Mouse (Mus musculus) hematopoietic stem cell, adult 5-6 weeks (primary cell): ENCODE results near the gene Etfrf1. TPM values are rescaled to one million over a fixed set of nuclear protein-coding genes. Genes with fewer than 3 reads are reported as not detected.
A peak's percentile ranks its signal among the peaks of the same experiment; 100 is the strongest.

Source experiments
- ATAC-seq, 2 experiments: fragments of 125-278 bp in 1 of 2; replicated peaks in 1 of 2; 2 replicates each; pipeline ENCODE4 v1.8.0; 2016 to 2017; ENCODE audit warnings: inconsistent platforms in 2 of 2, mild to moderate bottlenecking in 2 of 2, moderate number of reproducible peaks in 2 of 2, low read depth in 1 of 2, moderate TSS enrichment in 1 of 2; ENCODE audit not compliant: low FRiP score in 2 of 2, poor library complexity in 2 of 2, severe bottlenecking in 2 of 2, insufficient read depth in 1 of 2, low TSS enrichment in 1 of 2
- total RNA-seq: library from RNA; stranded (forward); fragments of 172-1452, 232-1000 nt; gene quantifications from 2 replicates; pipeline ENCODE4 v1.2.3, GENCODE M21; 2017

Etfrf1 gene
- total RNA-seq, 1 experiment from 2014 or later: 30.4 TPM

DNA sequence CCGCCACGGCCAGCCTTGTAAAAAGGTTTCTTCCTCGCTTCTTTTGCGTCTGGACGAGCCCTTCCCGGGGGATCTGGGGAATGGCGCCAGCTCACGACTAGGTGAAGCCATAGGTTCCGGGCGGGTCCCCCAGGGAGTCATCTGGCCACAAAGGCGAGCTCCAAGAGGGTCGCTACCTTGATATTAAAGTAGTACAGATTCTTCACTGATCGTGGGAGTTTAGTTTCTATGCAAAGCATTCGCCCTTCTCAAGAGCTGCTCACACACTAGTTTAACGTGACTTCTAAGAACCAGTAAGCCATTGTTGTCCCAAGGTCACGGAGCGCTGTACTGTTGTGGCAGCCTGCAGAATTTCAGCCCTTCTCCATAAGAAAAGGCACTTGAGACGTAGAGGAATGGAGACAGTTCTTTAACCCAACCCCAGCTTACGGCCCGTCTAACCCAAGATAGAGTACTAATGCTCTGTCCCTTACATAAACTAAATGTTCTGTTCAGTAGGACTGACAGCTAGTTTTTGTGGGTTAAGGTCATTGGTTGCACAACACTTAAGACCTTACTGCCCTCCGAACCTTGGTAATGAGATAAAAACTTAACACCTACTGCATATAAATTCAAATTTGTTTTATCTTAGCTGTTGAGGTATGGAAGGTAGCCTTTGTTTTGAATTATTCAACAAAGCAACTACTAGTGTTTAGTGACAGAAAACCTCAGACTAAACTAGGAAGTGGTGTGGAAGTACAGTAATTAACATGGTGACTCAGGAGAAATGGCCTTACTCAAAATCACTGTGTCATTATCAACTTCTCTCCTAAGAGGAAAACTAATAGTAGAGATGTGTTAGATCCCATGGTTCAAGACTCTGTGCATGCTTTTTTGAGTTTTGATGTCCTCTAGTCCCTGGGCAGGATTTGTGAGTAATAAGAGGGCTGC, 707 bp downstream of the Etfrf1 start:
- ATAC-seq: peak; percentile 14 to 25; a peak in 2 of 4 replicates

DNA sequence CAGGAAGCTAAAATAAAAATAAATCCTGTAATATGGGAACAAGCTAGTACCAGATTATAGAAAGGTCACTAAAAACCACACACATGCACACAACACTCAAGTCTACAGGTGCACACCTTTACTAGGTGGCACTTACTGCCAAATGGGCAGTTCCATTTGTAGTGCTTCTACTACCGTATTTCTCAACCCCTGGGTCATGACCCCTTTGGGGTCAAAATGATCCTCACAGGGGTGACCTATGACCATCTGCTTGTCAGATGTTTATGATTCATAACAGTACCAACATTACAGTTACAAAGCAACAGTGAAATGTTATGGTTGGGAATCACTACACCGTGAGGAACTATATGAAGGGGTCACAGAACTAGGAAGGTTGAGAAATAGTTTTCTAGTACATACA, 3.0 kb downstream of the Etfrf1 start:
- no peak for ATAC-seq

DNA sequence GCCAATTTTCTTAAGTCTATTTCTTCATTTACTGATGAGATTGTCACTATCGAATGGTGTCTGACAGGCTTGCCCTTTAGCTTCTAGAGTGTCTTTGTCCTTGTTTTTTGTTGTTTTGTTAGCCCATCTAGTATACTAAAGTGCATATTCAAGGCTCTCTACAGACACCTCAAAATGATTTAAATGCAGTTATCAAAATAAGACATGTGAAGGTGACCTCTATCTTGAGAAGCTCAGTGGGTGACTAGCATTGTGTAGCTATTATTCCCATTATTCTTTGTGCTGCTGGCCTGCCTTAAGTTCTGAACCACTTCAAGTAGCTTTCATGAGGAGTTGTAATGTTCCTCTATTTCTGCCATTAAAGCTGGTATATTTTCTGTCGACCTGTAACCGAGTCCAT, 4.9 kb downstream of the Etfrf1 start:
- no peak for ATAC-seq

DNA sequence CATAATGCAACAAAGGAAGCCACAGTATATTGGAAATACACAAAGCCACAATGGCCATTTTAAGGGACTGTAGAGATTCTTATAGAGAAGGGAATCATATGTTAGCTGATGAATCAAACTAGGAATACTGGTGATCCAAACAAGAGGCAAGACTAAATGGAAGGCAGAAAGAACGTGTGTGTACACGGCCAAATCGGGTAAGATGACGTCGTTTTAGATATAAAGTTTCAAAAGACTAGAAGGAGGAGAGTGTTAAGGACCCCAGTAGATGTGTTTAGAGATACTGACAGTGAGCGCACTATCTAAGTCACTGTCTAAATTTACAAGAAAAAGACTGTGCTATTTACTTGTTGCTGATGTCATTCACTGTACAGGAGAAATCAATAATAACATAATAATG, 13.3 kb downstream of the Etfrf1 start:
- no peak for ATAC-seq

DNA sequence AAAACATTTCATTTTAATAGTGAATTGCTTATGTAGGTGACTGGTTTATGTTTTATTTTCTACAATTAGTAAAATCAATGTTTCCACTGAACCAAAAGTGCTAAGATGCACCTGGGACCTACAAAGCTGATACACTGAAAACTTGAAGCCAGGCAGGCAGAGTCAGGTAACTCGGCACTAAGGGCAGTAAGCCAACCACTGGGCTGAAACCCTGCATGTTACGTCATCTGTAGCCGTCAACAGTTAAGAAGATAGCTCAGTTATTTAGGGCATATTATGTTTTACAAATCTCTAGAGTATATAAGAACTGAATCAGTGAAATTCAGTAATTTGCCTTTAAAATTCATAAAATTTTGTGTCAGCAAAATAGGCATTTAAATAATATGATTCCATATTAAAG, 15.4 kb downstream of the Etfrf1 start:
- no peak for ATAC-seq

DNA sequence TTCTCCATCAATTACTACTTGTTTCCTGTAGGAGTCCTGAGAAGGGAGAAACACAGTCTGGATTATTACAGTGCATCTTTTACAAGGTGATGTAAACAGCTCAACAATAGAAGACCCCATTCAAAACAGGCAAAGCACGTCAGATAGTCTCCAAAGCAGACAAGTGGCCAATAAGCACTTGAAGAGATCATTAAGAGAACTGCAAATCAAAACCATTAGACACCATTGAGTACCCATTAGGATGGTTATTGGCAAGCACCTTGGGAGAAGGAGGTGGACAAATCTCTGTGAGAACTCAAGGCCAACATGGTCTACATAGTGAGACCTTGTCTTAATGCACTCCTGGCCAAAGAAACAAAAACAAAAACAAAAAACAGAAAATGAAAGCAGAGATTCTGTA, 23.5 kb downstream of the Etfrf1 start:
- no peak for ATAC-seq

DNA sequence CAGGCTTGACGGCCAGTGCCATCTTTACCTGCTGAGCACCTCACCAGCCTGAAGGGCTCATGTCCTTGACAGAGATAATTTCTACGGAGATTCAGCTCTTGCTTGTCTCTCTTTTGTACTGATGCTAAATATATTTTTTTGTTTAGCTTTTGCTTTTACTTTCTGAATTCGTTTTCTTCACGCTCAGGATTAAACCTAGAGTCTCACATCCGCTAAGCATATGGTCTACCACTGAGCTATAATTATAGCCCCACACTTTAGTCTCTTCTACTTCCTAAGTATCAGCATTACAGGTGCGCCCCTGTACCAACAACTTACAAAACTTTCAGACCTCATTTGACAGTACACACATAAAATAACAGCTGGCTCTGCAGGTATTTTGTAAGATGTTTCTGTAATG, 24.4 kb downstream of the Etfrf1 start:
- ATAC-seq: no peak

DNA sequence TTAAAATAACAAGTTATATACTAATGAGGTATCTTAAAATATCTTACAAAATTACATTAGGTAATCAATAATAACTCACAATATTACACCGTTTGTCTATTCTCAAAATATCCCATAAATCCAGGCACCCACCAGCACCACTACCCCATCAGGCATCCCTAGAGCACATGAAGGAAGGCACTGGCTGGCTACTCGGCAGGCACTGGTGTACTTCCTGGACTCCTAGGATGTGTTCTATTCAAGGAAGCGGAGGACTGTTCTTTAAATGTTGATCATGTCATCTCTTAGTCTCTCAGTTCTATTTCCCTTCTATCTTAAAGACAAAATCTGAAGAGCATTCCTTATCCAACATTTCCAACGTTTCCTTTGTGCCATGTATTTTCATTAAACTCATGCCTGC, 26.2 kb downstream of the Etfrf1 start:
- no peak for ATAC-seq

DNA sequence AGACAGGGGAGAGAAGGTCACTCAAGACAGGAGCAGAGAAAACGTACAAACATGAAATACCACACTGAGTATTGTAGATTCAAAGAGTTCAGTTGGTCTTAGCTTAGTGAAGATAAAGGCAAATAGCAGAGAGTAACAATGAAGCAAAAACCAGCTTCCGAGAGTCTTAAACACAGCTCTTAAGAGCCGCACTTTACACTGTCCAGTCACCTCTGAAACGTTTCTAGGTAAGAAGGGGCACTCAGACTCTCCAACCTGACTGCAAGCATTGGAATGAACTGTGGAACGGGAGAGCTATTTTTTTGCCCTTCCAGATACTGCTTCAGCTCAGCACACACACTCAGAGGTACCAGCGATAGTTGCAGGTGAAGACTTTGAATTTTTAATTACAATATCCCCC, 29.4 kb downstream of the Etfrf1 start:
- ATAC-seq: no peak

DNA sequence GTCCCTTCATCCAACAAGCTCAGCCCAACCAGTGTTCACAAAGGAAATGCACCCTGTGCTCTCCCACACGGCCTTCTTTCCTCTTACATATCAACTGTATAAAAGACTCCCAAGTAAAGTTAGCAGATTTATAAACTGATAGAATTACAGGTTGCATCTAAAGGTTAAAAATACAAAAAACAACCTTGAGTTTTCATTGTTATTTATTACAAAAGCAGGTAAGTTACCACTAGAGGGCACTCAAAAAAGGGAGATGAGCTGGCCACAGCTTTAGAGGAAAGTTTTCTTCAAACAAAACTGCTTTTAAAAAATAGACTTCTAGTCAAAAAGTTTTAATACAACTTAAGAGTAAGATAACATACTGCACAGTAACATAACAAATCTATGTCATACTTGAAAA, 31.6 kb downstream of the Etfrf1 start:
- no peak for ATAC-seq

DNA sequence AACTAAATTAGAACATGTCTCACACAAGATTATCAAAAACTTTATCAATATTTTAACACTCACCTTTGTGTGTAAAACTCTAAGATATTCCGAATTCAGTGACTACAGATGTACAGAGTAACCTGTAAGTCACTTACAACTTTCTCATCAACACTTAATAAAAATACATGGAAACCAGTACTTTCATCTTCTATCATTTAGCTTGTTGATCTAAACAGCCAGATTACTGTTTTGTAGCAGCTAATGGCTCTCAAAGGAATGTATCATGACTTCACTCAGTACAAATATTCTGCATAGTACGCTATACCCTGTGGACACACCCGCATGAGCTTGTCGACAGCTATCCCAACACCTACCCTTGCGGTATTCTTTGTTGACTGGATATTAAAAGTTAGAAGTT, 35.9 kb downstream of the Etfrf1 start:
- no peak for ATAC-seq

DNA sequence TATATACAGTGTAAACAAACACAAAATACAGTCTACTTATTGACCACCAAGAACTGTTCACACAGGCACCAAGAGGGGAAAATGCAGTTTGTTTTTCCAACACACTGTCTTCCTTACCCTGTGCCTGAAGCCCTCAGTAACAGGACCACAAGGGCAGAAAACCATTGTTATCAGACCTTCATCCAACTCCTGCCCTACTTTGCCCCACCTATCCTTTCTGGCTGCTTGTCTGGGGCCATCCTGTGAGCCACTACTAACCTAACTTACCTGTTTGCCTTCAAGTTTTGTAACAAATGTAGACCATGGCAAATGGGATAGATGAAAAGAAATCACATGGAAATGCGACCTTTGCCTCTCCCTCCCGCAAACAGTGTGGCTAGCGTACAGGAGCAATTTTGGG, 37.0 kb downstream of the Etfrf1 start:
- no peak for ATAC-seq

DNA sequence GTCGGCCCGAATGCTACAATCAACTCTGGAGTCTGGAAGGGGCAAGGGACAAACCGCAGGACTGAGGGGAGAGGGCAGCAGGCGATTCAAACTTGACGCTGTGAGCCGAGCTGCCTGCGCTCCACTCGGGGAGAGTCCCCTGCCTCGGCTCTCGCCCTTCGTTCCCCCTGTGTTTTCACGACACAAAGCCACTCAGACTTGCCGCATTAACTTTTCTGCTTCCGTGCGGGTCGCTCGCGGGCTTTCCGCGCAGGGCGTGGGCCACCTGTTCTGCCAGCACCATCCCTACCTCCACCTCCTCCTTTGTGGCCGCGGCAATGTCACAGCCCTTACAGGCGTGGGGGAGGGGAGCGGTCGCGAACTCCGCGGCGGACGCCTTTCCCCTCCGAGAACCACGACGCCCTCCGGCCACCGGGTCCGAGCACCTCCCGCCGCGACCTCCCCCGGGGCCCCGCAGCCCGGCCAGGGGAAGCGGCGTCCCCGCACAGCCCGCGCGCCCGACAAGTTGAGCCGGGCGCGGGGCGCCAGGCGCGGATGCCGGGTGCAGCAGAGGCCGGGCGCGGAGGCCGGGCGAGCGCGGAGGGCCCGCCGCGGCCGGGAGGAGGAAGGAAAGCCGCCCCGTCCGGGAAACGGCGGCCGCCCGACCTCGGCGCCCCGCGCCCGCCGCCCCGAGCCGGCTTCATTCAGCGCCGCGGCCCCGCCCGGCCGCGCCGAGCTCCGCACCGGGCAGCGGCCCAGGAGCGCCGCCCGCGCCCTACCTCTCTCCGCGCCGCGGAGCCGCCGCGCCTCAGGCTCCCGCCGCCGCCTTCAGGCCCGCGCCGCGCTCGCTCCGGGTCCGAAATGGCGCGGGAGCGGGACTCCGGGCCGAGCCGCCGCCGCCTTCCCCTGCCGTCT, 38.6 kb downstream of the Etfrf1 start:
- ATAC-seq: peak; percentile 44 to 62

DNA sequence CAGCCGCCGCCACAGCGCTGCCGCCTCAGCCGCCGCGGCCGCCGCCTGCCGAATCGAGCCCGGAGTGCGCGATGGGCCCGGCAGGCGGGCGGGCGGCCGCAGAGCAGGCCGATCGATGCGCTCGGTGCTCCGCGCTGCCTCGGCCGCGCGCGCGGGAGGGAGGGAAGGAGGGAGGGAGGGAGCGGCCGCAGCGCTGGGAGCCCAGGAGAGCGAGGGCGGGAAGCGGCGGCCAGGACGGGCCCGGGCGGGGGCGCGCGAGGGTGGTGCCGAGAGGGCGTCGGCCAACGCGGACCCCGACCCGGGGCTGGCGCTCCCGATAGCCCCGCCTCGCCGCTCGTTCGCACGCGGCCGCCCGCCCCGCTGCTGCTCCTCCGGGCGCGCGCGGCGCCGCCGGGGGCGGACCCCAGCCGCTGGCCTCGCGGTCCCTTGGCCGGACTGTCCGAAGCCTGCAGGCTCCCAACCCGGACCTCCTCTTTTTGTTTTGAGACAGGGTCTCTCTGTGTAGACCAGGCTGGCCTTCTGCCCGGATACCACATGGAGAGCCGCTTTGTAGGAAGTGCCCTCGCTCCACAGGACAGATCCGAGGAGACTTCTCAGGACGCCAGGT, 39.4 kb downstream of the Etfrf1 start, which contains the start of gene Kras:
Kras (minus strand) TSS at position 55 of the 607 bp plus-strand sequence.
- ATAC-seq: peak; percentile 68 to 82

DNA sequence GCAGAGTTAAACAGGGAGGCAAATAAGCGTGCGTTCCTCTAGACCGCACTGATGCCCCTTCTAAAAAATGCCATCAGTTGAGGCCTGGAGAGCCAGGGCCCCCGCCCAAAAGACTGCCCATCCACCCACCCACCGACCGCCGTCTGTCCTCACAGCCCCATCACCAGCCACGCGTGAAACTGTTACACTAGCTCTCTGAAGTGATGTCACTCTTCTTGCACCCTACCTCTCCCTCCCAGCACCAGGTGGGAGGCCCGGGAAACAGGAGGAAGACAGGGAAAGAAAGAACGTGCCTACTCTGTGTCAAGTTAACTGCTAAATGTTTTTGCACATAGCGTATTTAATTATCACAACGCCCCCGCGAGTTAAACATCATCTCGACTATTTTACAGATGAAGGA, 39.9 kb downstream of the Etfrf1 start:
- no peak for ATAC-seq

DNA sequence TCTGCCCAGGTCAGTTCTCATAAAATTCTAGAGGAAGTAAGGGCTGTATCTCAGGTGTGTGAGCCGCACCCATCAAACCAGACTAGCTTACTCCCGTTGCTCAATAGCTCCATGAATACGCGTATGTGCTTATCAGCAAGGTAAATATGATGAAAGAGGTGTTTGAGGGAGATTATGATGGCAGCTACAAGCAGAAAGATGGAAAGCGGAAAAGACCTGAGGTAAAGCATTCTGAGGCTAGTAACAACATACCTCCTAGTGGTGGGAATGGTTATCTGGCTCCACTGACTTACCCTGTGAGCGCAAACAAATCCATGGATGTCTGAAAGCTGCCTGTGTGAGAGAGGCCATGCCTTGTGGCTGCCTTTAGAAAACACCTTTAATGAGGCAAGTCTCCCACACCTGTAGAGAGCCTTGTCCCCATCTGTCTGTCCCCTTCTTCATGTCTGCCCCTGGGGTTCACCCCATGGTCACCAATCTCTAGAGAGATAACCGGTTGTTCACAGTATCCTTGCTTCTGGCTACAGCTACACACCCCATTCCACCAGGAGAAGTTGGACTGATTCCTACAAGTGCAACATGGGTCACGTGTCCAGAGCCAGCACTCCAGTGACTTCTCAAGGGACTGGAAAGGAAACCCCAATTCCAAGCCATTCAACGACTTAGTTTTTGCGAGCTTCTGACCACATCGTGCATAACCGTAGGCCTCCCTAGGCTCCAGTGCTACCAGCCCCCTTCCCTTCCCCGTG, 45.2 kb downstream of the Etfrf1 start:
- no peak for ATAC-seq

DNA sequence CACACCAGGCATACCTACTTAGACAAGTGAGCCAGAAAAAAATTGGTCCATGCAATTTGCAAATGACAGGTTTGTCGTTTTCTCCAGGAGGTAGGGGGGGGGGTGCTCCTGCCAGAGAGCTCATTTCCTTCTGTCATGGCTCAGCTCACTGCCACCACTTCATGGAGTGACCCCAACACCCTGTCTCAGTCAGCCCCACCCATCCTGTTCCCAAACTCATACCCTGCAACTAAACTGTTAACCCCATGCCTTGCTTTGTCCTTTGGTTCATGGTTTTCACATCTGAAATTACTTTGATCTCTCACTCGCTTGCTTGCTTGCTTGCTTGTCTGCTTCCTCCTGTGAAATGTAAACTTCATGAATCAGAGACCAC, 45.8 kb downstream of the Etfrf1 start:
- ATAC-seq: no peak
